Mouse (Mus musculus): ENCODE data around the gene Cdc42bpb.

The Cdc42bpb gene

GRCm38 (mm10) chr12:111340692-111341091 lies 36.8 kb downstream of the Cdc42bpb start:
- no peak for DNase-seq (ENCODE audit: low read depth, low spot score)

GRCm38 (mm10) chr12:111337864-111338354 lies 39.6 kb downstream of the Cdc42bpb start:
- no peak for DNase-seq (ENCODE audit: low read depth, low spot score)

GRCm38 (mm10) chr12:111333020-111333605 lies 44.4 kb downstream of the Cdc42bpb start:
- DNase-seq (ENCODE audit: low read depth, low spot score) = no peak

GRCm38 (mm10) chr12:111332443-111332842 lies 45.1 kb downstream of the Cdc42bpb start:
- DNase-seq (ENCODE audit: low read depth, low spot score) = no peak

- no peak for DNase-seq (ENCODE audit: low read depth, low spot score)
These were observed 45.9 kb downstream of the Cdc42bpb start for GRCm38 (mm10) chr12:111331573-111331972.

GRCm38 (mm10) chr12:111329281-111329680 lies 48.2 kb downstream of the Cdc42bpb start:
- DNase-seq (ENCODE audit: low read depth, low spot score) = no peak

GRCm38 (mm10) chr12:111328360-111328759 lies 49.2 kb downstream of the Cdc42bpb start:
- DNase-seq (ENCODE audit: low read depth, low spot score) = no peak

GRCm38 (mm10) chr12:111325744-111326424 lies 51.6 kb downstream of the Cdc42bpb start:
- no peak for DNase-seq (ENCODE audit: low read depth, low spot score)

GRCm38 (mm10) chr12:111324949-111325348 lies 52.6 kb downstream of the Cdc42bpb start:
- no peak for DNase-seq (ENCODE audit: low read depth, low spot score)

GRCm38 (mm10) chr12:111324536-111324935 lies 53.0 kb downstream of the Cdc42bpb start:
- no peak for DNase-seq (ENCODE audit: low read depth, low spot score)

GRCm38 (mm10) chr12:111323423-111323822 lies 54.1 kb downstream of the Cdc42bpb start:
- DNase-seq (ENCODE audit: low read depth, low spot score) = no peak

GRCm38 (mm10) chr12:111321832-111322231 lies 55.7 kb downstream of the Cdc42bpb start:
- DNase-seq (ENCODE audit: low read depth, low spot score) = no peak

- no peak for DNase-seq (ENCODE audit: low read depth, low spot score)
These were observed 57.0 kb downstream of the Cdc42bpb start for GRCm38 (mm10) chr12:111320549-111320948.

- no peak for DNase-seq (ENCODE audit: low read depth, low spot score)
These were observed 59.8 kb downstream of the Cdc42bpb start for GRCm38 (mm10) chr12:111317694-111318093.

- no peak for DNase-seq (ENCODE audit: low read depth, low spot score)
These were observed 63.2 kb downstream of the Cdc42bpb start for GRCm38 (mm10) chr12:111314273-111314672.

- DNase-seq (ENCODE audit: low read depth, low spot score) = no peak
These were observed 65.7 kb downstream of the Cdc42bpb start for GRCm38 (mm10) chr12:111311775-111312174.

GRCm38 (mm10) chr12:111309931-111310330 lies 67.6 kb downstream of the Cdc42bpb start:
- no peak for DNase-seq (ENCODE audit: low read depth, low spot score)

- no peak for DNase-seq (ENCODE audit: low read depth, low spot score)
These were observed 68.3 kb downstream of the Cdc42bpb start for GRCm38 (mm10) chr12:111309256-111309655.

- DNase-seq (ENCODE audit: low read depth, low spot score) = no peak
These were observed 70.7 kb downstream of the Cdc42bpb start for GRCm38 (mm10) chr12:111306821-111307220.

- DNase-seq (ENCODE audit: low read depth, low spot score) = no peak
These were observed 73.7 kb downstream of the Cdc42bpb start for GRCm38 (mm10) chr12:111303702-111304337.

- DNase-seq (ENCODE audit: low read depth, low spot score) = no peak
These were observed 75.5 kb downstream of the Cdc42bpb start for GRCm38 (mm10) chr12:111302018-111302345.

- no peak for DNase-seq (ENCODE audit: low read depth, low spot score)
These were observed 76.0 kb downstream of the Cdc42bpb start for GRCm38 (mm10) chr12:111301322-111302017.
